Mouse (Mus musculus): ENCODE measurements around the gene Pfkfb2. TPM values are rescaled to one million over a fixed set of nuclear protein-coding genes. Genes with fewer than 3 reads are reported as not detected.
A peak's percentile ranks its signal among the peaks of the same experiment; 100 is the strongest.

The Pfkfb2 gene
- polyA plus RNA-seq, 1 experiment from 2014 or later: 19.7 TPM

DNA sequence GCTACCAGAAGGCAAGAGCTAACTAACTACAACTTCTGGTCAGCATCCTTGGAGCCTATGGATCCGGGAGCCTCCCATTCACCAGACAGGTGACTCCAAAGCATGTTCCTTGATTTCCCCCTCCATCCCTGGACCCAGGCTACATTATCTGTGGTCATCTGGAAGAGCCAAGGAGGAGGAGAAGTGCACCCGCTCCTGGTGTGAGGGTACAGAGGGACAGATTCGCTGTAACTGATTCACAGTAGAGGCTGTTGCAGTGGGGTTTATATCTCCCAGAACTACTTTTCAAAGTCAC is 12.9 kb downstream of the Pfkfb2 start:
- peak; percentile 26 for ATAC-seq (ENCODE audit: low FRiP score)
- H3K4me1 ChIP-seq: peaks cover 34% of the 10 kb centered on the region
- H3K9me3 ChIP-seq (replicated peaks): no peaks in the 10 kb centered on the region
- H3K9ac ChIP-seq (replicated peaks): peak overlapping the region; percentile 95
- H3K27ac ChIP-seq (replicated peaks): peak overlapping the region; percentile 90
- peak overlapping the region; percentile 94 for H3K4me2 ChIP-seq
- 0% methylated on average over 3 of the region's 3 CpGs for WGBS
- no peaks in the 10 kb centered on the region for H3K27me3 ChIP-seq (replicated peaks)
- peak overlapping the region; percentile 79 for H3K4me3 ChIP-seq (replicated peaks)
- peaks cover 7% of the 10 kb centered on the region for H3K36me3 ChIP-seq

DNA sequence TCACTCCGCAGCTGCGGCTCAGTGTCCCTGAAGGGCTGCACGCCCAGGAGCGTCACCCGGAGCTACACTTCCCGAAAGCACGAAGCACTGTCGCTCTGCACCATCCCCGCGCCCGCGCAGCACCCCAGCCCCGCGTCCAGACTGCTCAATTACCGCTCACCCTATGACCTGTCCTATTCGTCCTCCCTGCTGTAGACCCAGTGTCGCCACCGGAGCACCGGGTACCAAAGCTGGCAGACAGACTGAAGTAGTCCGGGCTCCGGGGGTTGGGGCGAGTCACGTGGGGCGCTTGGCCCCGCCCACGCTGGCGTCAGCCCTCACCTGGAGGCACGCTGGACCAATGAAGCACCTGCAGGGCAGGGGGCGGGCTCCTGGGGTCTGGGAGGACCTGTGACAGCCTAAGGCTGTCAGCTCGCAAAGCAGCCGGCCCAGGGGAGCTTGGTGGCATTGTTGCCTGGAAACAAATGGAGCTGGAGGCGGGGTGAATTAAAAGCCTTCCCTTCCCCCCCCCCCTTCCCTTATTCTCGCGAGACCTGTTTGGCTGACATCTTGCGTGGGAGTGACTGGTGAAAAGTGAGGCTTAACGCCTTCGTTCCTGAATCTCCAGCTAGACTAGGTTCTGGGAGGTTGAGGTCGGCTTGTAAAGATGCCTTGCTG is 13.4 kb downstream of the Pfkfb2 start, which contains the start of gene Gm29427:
Gene Gm29427 (minus strand): TSS at position 239 of the 657 bp plus-strand sequence.
- ATAC-seq (ENCODE audit: low FRiP score): peak; percentile 93
- peak within 1 kb of the TSS; percentile 79 for H3K4me3 ChIP-seq (replicated peaks)
- H3K9ac ChIP-seq (replicated peaks): peak within 1 kb of the TSS; percentile 95
- H3K27ac ChIP-seq (replicated peaks): peak within 1 kb of the TSS; percentile 90
- no peaks in the 10 kb centered on the region for H3K9me3 ChIP-seq (replicated peaks)
- H3K4me2 ChIP-seq: peak within 1 kb of the TSS; percentile 94
- WGBS: under 1% methylated on average over 37 of the region's 38 CpGs
- H3K4me1 ChIP-seq: peaks cover 31% of the 10 kb centered on the region
- H3K27me3 ChIP-seq (replicated peaks): no peaks in the 10 kb centered on the region
- peaks cover 10% of the 10 kb centered on the region for H3K36me3 ChIP-seq

DNA sequence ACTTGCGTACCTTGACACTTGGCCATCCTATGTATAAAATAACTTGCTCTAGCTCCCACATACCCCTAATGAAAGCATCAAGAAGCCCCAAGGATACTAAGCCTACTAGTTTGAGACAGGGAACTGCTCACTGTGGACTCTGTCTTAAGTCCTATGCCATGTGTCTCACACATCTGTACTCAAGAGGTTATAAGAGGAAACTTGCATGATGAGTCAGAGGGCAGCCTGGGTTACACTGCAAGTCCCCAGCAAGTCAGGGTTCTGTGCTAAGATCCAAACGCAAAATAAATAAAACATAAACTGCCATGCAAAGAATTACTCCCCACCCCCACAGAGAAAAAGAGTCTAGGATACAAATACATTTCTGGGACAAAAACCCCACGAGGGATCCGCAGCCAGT is 15.0 kb downstream of the Pfkfb2 start:
- no peaks in the 10 kb centered on the region for H3K27me3 ChIP-seq (replicated peaks)
- H3K9me3 ChIP-seq (replicated peaks): no peaks in the 10 kb centered on the region
- 77% methylated on average over 4 of the region's 4 CpGs for WGBS
- H3K4me3 ChIP-seq (replicated peaks): no peak overlapping the region
- peak overlapping the region; percentile 94 for H3K4me2 ChIP-seq
- H3K4me1 ChIP-seq: peaks cover 26% of the 10 kb centered on the region
- peaks cover 19% of the 10 kb centered on the region for H3K36me3 ChIP-seq
- no peak overlapping the region for H3K27ac ChIP-seq (replicated peaks)
- ATAC-seq (ENCODE audit: low FRiP score): no peak
- H3K9ac ChIP-seq (replicated peaks): no peak overlapping the region

DNA sequence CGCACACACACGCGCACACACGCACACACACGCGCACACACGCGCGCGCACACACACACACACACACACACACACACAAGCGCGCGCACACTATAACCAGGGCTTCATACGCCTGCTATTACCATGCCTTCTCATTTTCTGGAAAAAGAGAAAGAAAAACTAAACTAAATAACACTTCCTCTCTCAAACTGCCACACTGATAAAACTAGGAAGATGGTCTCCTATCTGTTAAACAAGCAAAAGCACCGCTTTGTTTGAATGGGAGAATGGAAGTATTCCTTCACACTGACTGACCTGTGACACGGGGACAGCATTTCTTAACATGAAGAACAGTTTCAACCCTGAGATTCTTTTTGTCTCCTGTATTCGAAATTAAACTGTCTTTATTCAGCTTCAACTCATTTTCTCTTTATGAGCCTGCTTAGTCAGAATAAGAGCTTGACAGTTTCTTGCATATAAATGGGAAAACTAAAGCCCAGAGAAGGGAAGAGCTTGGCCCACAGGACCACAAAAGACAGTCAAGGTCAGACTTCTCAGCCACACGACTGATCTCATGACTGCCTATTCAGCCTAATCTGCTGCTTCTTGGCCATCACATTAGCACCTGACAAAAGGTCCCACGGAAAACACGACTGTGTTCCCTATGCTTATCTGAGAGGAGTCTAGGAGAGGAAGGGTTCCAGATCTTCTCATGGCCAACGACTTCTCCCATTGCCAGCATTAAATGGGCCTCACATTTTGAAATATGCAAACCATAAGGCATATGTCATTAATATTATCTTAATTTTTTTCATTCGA is 18.6 kb downstream of the Pfkfb2 start:
- Histone ChIP-seq H3K4me2 (no peak overlapping the region), H3K9ac (replicated peaks) (no peak overlapping the region), H3K9me3 (replicated peaks) (no peaks in the 10 kb centered on the region), H3K4me1 (peaks cover 17% of the 10 kb centered on the region), H3K4me3 (replicated peaks) (no peak overlapping the region), H3K36me3 (peaks cover 48% of the 10 kb centered on the region), H3K27ac (replicated peaks) (no peak overlapping the region), H3K27me3 (replicated peaks) (no peaks in the 10 kb centered on the region)
- WGBS: 88% methylated on average over 22 of the region's 22 CpGs
- no peak for ATAC-seq (ENCODE audit: low FRiP score)

- H3K36me3 ChIP-seq: peaks cover 90% of the 10 kb centered on the region
- no peak overlapping the region for H3K4me2 ChIP-seq
- no peaks in the 10 kb centered on the region for H3K27me3 ChIP-seq (replicated peaks)
- ATAC-seq (ENCODE audit: low FRiP score): no peak
- no peak overlapping the region for H3K9ac ChIP-seq (replicated peaks)
- H3K4me1 ChIP-seq: no peaks in the 10 kb centered on the region
- no peak overlapping the region for H3K27ac ChIP-seq (replicated peaks)
- H3K9me3 ChIP-seq (replicated peaks): no peaks in the 10 kb centered on the region
- WGBS: 78% methylated on average over 2 of the region's 2 CpGs
- no peak overlapping the region for H3K4me3 ChIP-seq (replicated peaks)
Measured at GRCm38 (mm10) chr1:130703613-130704012, 25.4 kb downstream of the Pfkfb2 start.

DNA sequence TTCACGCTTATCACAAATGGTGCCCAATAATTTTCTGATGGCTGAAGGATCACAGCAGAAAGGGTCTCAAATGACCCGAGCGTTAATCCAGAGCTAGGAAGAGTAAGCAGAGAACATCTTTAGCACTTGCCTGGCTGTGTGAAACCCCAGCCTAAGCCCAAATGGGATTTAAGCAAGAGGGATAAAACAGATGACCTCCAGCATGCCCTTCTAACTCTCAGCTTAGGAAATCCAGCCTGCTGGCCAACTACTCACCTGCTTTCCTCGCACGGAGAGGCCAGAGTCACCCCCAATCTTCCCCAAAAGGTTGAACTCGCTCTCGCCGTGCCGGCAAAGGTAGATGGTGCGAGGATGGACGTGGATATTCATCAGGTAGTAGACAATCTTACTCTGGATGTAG is 27.1 kb downstream of the Pfkfb2 start:
- 95% methylated on average over 11 of the region's 11 CpGs for WGBS
- no peak overlapping the region for H3K9ac ChIP-seq (replicated peaks)
- H3K27me3 ChIP-seq (replicated peaks): no peaks in the 10 kb centered on the region
- no peak overlapping the region for H3K4me3 ChIP-seq (replicated peaks)
- H3K36me3 ChIP-seq: peaks cover 94% of the 10 kb centered on the region
- H3K4me1 ChIP-seq: no peaks in the 10 kb centered on the region
- no peaks in the 10 kb centered on the region for H3K9me3 ChIP-seq (replicated peaks)
- ATAC-seq (ENCODE audit: low FRiP score): no peak
- H3K27ac ChIP-seq (replicated peaks): no peak overlapping the region
- H3K4me2 ChIP-seq: no peak overlapping the region

- H3K4me3 ChIP-seq (replicated peaks): no peak overlapping the region
- no peaks in the 10 kb centered on the region for H3K4me1 ChIP-seq
- no peaks in the 10 kb centered on the region for H3K9me3 ChIP-seq (replicated peaks)
- no peak overlapping the region for H3K4me2 ChIP-seq
- WGBS: 96% methylated on average over 10 of the region's 10 CpGs
- H3K27ac ChIP-seq (replicated peaks): no peak overlapping the region
- ATAC-seq (ENCODE audit: low FRiP score): no peak
- no peak overlapping the region for H3K9ac ChIP-seq (replicated peaks)
- H3K36me3 ChIP-seq: peaks cover 90% of the 10 kb centered on the region
- no peaks in the 10 kb centered on the region for H3K27me3 ChIP-seq (replicated peaks)
Measured at GRCm38 (mm10) chr1:130699937-130700633, 29.0 kb downstream of the Pfkfb2 start.

DNA sequence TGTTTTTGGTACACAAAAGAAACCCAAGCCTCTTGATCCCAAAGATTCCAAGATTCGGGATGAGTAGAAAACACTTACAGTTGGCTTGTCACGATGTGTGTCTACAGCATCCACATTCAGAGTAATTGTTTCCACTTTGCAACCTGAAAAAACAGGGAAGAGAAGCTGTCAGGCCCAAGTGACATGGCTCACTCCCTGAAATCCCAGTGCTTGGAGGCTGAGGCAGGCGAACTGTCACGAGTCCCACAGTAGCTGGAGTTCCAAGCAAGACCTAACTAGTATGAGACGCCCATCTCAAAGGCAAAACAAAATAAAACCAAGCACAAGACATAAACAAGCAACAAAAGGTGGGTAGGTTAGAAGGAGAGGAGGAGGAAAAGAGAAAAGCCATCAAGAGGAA is 30.5 kb downstream of the Pfkfb2 start:
- peaks cover 77% of the 10 kb centered on the region for H3K36me3 ChIP-seq
- no peaks in the 10 kb centered on the region for H3K4me1 ChIP-seq
- no peak overlapping the region for H3K27ac ChIP-seq (replicated peaks)
- H3K9me3 ChIP-seq (replicated peaks): no peaks in the 10 kb centered on the region
- WGBS: 94% methylated on average over 5 of the region's 5 CpGs
- no peak overlapping the region for H3K9ac ChIP-seq (replicated peaks)
- no peak overlapping the region for H3K4me3 ChIP-seq (replicated peaks)
- no peak for ATAC-seq (ENCODE audit: low FRiP score)
- no peak overlapping the region for H3K4me2 ChIP-seq
- no peaks in the 10 kb centered on the region for H3K27me3 ChIP-seq (replicated peaks)

DNA sequence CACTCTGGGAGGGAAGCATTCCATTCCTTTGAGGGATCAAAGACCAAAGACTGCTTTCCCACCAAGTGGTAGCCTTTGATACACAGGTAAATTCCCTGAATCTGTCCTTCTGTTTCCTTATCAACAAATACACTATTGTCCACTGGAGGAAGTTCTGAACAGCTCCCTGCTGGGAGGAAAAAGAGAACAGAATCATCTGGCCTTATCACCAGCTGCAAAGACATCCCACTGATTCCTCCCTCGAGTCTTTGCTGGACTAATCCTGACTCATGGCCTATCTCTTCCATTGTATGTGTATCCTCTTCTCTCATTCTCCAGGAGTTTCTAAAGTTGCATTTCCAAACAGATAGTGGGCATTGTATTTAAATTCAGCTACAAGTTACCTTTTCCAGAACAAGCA is 45.1 kb downstream of the Pfkfb2 start:
- H3K27me3 ChIP-seq (replicated peaks): no peaks in the 10 kb centered on the region
- no peaks in the 10 kb centered on the region for H3K4me1 ChIP-seq
- no peak for ATAC-seq (ENCODE audit: low FRiP score)
- H3K4me2 ChIP-seq: no peak overlapping the region
- H3K9me3 ChIP-seq (replicated peaks): no peaks in the 10 kb centered on the region
- no peak overlapping the region for H3K4me3 ChIP-seq (replicated peaks)
- 61% methylated on average over 1 of the region's 1 CpGs for WGBS
- peaks cover 16% of the 10 kb centered on the region for H3K36me3 ChIP-seq
- H3K27ac ChIP-seq (replicated peaks): no peak overlapping the region
- no peak overlapping the region for H3K9ac ChIP-seq (replicated peaks)

GRCm38 (mm10) chr1:130681656-130682413 is 47.2 kb downstream of the Pfkfb2 start:
- H3K9ac ChIP-seq (replicated peaks): no peak overlapping the region
- H3K4me2 ChIP-seq: no peak overlapping the region
- no peak overlapping the region for H3K4me3 ChIP-seq (replicated peaks)
- H3K9me3 ChIP-seq (replicated peaks): no peaks in the 10 kb centered on the region
- WGBS: 61% methylated on average over 6 of the region's 6 CpGs
- H3K27me3 ChIP-seq (replicated peaks): no peaks in the 10 kb centered on the region
- no peak for ATAC-seq (ENCODE audit: low FRiP score)
- H3K36me3 ChIP-seq: no peaks in the 10 kb centered on the region
- no peaks in the 10 kb centered on the region for H3K4me1 ChIP-seq
- no peak overlapping the region for H3K27ac ChIP-seq (replicated peaks)

DNA sequence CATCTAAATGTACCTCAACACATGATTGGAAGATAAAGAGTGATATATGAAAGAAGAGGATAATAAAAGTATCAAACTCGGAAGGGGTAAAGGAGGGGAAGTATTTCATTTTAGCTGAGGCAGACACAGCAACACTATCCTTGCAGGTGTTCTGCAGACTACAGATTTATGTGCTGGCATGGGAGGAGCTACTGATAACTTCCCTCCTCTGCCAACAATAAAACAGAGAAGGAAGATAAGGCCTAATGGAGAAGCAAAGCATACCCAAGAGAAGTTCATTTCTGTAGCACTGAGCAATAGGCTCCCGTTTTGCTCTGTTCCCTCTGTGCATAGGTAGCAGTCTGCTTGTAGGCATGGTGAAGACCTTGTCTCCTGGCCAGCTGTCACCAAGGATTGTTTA is 48.0 kb downstream of the Pfkfb2 start:
- no peak overlapping the region for H3K4me2 ChIP-seq
- no peaks in the 10 kb centered on the region for H3K4me1 ChIP-seq
- H3K4me3 ChIP-seq (replicated peaks): no peak overlapping the region
- no peak overlapping the region for H3K9ac ChIP-seq (replicated peaks)
- H3K9me3 ChIP-seq (replicated peaks): no peaks in the 10 kb centered on the region
- ATAC-seq (ENCODE audit: low FRiP score): no peak
- no peak overlapping the region for H3K27ac ChIP-seq (replicated peaks)
- WGBS: 74% methylated on average over 2 of the region's 2 CpGs
- no peaks in the 10 kb centered on the region for H3K27me3 ChIP-seq (replicated peaks)
- no peaks in the 10 kb centered on the region for H3K36me3 ChIP-seq

Measured in neural tube, embryonic 15.5 days (tissue).